Mouse (Mus musculus): Measurements from ENCODE around the gene Itpk1. TPM values are rescaled to one million over a fixed set of nuclear protein-coding genes. Genes with fewer than 3 reads are reported as not detected.

Gene Itpk1
- polyA plus RNA-seq, 1 experiment from 2014 or later = 8.4 TPM

DNA sequence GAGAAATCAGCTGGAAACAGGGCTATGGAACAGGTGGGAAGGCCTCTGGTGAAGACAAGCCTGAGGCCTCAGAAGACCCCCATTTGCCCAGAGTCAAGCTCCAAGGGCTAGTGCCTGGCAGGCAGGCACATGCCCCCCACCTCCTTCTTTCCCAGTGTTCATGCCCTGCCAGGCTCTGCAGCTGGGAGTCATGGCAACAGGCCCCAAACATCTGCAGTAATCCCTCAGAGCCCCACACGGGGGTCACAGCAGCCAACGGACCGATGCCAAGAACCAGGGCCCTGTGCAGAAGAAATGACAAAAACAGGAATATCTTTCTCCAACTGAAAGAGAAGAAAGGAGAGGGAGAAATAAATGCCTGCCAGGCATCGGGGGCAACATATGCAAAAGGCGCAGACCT lies 20.8 kb downstream of the Itpk1 start:
- H3K9me3 ChIP-seq (replicated peaks; ENCODE audit: control insufficient read depth, low read length) = no peaks in the 10 kb centered on the region
- H3K4me3 ChIP-seq (ENCODE audit: low read depth, low read length) = no peak overlapping the region
- ATAC-seq (replicated peaks; ENCODE audit: insufficient number of reproducible peaks, low FRiP score, low TSS enrichment, low read depth) (no peak), DNase-seq (ENCODE audit: low spot score) (no peak)
- no peak overlapping the region for H3K4me2 ChIP-seq (ENCODE audit: low read depth, low read length)
- no peaks in the 10 kb centered on the region for H3K36me3 ChIP-seq (replicated peaks; ENCODE audit: control insufficient read depth, insufficient read depth, low read depth, low read length)
- WGBS = 78% methylated on average over 5 of the region's 5 CpGs
- no peak overlapping the region for H3K9ac ChIP-seq (replicated peaks; ENCODE audit: low read length)
- H3K27ac ChIP-seq (replicated peaks; ENCODE audit: low read depth, low read length) = no peak overlapping the region
- H3K4me1 ChIP-seq (ENCODE audit: control insufficient read depth, insufficient read depth, low read length) = no peaks in the 10 kb centered on the region; the same call in 1 of the 2 replicates
- no peaks in the 10 kb centered on the region for H3K27me3 ChIP-seq (ENCODE audit: control insufficient read depth, insufficient read depth, low read length)

DNA sequence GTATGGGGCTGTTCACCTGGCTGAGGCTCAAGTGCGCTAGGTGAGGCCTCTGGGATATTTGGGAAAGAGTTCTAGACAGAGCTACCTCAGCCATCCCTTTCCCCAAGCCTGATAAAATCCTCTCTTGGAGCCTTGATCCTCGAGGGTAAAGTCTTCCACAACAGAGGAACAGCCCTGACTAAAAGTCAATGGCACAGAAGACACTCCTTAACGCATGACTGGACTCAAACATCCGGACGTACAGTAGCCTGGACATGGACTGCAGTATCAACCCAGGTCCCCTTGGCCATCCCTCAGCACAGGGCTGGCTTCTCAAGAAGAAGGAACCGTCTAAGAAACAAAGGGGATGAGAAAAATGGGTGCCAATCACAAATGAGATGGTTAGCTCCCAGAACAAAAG lies 21.3 kb downstream of the Itpk1 start:
- no peaks in the 10 kb centered on the region; the same call in 1 of the 2 replicates for H3K4me1 ChIP-seq (ENCODE audit: control insufficient read depth, insufficient read depth, low read length)
- no peak for ATAC-seq (replicated peaks; ENCODE audit: insufficient number of reproducible peaks, low FRiP score, low TSS enrichment, low read depth)
- no peak overlapping the region for H3K27ac ChIP-seq (replicated peaks; ENCODE audit: low read depth, low read length)

DNA sequence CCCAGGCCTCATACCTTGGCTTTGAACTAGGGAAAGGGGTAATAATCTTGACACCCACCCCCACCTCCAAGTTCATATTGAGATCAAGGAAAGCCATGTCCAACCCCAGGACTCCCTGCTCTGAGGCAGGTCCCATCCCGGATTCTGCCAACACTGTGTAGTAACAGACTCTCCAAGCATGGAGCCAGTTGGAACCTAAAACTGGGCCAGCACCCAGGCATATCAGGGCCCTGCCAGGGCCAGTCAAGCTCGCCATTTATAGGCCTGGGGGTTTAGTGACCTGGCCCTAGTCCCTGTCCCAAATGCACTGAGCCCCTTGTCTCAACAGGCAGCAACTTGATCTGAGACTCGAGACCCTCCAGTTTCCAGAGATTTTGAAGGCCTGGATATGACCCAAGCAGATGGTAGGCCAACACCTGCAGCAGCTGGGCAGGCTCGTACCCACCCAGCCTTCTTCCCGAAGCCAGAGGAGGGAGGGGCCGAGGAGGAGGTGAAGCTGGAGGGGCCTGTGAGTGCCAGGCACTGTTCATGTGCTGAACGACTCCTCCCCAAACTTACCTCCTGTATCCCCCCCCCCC lies 21.9 kb downstream of the Itpk1 start:
- ATAC-seq (replicated peaks; ENCODE audit: insufficient number of reproducible peaks, low FRiP score, low TSS enrichment, low read depth) = no peak
- H3K4me1 ChIP-seq (ENCODE audit: control insufficient read depth, insufficient read depth, low read length) = no peaks in the 10 kb centered on the region; the same call in 1 of the 2 replicates
- H3K36me3 ChIP-seq (replicated peaks; ENCODE audit: control insufficient read depth, insufficient read depth, low read depth, low read length) = no peaks in the 10 kb centered on the region
- WGBS = 78% methylated on average over 7 of the region's 7 CpGs
- H3K27ac ChIP-seq (replicated peaks; ENCODE audit: low read depth, low read length) = no peak overlapping the region
- no peaks in the 10 kb centered on the region for H3K27me3 ChIP-seq (ENCODE audit: control insufficient read depth, insufficient read depth, low read length)
- no peak overlapping the region for H3K4me3 ChIP-seq (ENCODE audit: low read depth, low read length)
- no peak for DNase-seq (ENCODE audit: low spot score)
- no peak overlapping the region for H3K9ac ChIP-seq (replicated peaks; ENCODE audit: low read length)
- no peaks in the 10 kb centered on the region for H3K9me3 ChIP-seq (replicated peaks; ENCODE audit: control insufficient read depth, low read length)
- H3K4me2 ChIP-seq (ENCODE audit: low read depth, low read length) = no peak overlapping the region

More for the DNA sequence above, 21.3 kb downstream of the Itpk1 start:
- DNase-seq (ENCODE audit: low spot score) = no peak
- H3K4me2 ChIP-seq (ENCODE audit: low read depth, low read length) = no peak overlapping the region
- no peaks in the 10 kb centered on the region for H3K9me3 ChIP-seq (replicated peaks; ENCODE audit: control insufficient read depth, low read length)
- no peak overlapping the region for H3K9ac ChIP-seq (replicated peaks; ENCODE audit: low read length)
- no peak overlapping the region for H3K4me3 ChIP-seq (ENCODE audit: low read depth, low read length)
- H3K36me3 ChIP-seq (replicated peaks; ENCODE audit: control insufficient read depth, insufficient read depth, low read depth, low read length) = no peaks in the 10 kb centered on the region
- H3K27me3 ChIP-seq (ENCODE audit: control insufficient read depth, insufficient read depth, low read length) = no peaks in the 10 kb centered on the region
- WGBS = 83% methylated on average over 6 of the region's 6 CpGs

DNA sequence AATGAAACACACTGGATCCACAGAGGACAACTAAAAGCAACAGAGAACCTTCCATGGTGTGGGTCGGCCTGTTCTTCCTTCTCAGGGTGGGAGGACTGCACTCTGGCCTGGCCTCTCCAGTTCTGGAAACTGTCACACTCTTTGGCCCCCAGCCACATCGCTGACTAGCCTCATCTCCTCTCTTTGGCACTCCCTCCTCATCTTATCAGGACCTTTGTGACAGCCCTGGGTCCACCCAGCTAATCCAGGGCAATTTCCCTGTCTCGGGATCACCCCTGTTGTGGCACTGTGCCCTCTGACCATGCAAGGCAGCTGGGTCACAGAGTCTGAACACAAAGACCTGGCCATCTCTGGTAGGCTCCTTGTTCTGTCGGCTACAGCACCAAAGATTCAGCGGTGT lies 22.6 kb downstream of the Itpk1 start:
- Histone ChIP-seq H3K4me3 (ENCODE audit: low read depth, low read length) (no peak overlapping the region), H3K27ac (replicated peaks; ENCODE audit: low read depth, low read length) (no peak overlapping the region), H3K36me3 (replicated peaks; ENCODE audit: control insufficient read depth, insufficient read depth, low read depth, low read length) (no peaks in the 10 kb centered on the region), H3K9ac (replicated peaks; ENCODE audit: low read length) (no peak overlapping the region), H3K4me1 (ENCODE audit: control insufficient read depth, insufficient read depth, low read length) (no peaks in the 10 kb centered on the region; the same call in 1 of the 2 replicates), H3K4me2 (ENCODE audit: low read depth, low read length) (no peak overlapping the region), H3K9me3 (replicated peaks; ENCODE audit: control insufficient read depth, low read length) (no peaks in the 10 kb centered on the region), H3K27me3 (ENCODE audit: control insufficient read depth, insufficient read depth, low read length) (no peaks in the 10 kb centered on the region)
- DNase-seq (ENCODE audit: low spot score) (no peak), ATAC-seq (replicated peaks; ENCODE audit: insufficient number of reproducible peaks, low FRiP score, low TSS enrichment, low read depth) (no peak)
- WGBS = 87% methylated on average over 5 of the region's 5 CpGs

DNA sequence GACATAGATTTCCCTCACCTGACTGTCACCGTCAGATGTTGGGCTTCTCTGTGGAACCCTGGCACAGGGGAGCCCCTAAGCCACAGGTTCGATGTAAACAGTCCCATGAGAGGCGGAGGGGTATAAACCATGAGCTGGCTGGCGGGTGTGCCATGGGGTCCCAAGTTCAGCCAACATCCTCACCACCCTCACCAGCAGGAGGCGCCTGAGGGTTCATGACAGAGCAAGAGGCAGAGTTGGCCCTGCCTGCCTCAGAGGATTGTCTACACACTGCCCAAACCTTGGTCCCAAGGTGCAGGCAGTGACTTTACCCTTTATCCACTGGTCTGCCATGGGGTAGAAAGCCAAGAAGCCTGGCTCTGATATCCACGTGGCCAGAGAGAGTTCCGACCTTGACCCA lies 23.1 kb downstream of the Itpk1 start:
- Histone ChIP-seq H3K4me1 (ENCODE audit: control insufficient read depth, insufficient read depth, low read length) (no peaks in the 10 kb centered on the region; the same call in 1 of the 2 replicates), H3K9ac (replicated peaks; ENCODE audit: low read length) (no peak overlapping the region), H3K4me3 (ENCODE audit: low read depth, low read length) (no peak overlapping the region), H3K27me3 (ENCODE audit: control insufficient read depth, insufficient read depth, low read length) (no peaks in the 10 kb centered on the region), H3K9me3 (replicated peaks; ENCODE audit: control insufficient read depth, low read length) (no peaks in the 10 kb centered on the region), H3K36me3 (replicated peaks; ENCODE audit: control insufficient read depth, insufficient read depth, low read depth, low read length) (no peaks in the 10 kb centered on the region), H3K4me2 (ENCODE audit: low read depth, low read length) (no peak overlapping the region), H3K27ac (replicated peaks; ENCODE audit: low read depth, low read length) (no peak overlapping the region)
- WGBS = 76% methylated on average over 7 of the region's 7 CpGs
- ATAC-seq (replicated peaks; ENCODE audit: insufficient number of reproducible peaks, low FRiP score, low TSS enrichment, low read depth) (no peak), DNase-seq (ENCODE audit: low spot score) (no peak)

DNA sequence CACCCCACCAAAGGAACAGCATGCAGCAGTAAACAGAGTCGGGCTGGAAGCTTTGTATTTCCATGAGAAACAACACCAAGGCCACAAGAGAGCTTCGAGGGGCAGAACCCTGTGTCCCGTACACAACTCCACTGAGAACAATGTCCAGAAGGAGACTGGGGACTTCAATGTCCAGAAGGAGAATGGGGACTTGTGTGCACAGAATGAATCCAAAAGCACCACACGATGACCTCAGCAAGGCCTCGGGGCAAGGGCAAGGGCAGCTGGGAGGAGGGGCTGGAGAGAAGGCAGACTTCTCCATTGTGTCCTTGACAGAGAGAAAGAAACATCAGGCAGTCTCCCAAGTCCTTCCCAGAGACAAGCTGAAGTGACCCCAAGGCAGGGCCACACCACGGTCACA lies 25.9 kb downstream of the Itpk1 start:
- no peaks in the 10 kb centered on the region for H3K27me3 ChIP-seq (ENCODE audit: control insufficient read depth, insufficient read depth, low read length)
- ATAC-seq (replicated peaks; ENCODE audit: insufficient number of reproducible peaks, low FRiP score, low TSS enrichment, low read depth) (no peak), DNase-seq (ENCODE audit: low spot score) (no peak)
- no peaks in the 10 kb centered on the region for H3K36me3 ChIP-seq (replicated peaks; ENCODE audit: control insufficient read depth, insufficient read depth, low read depth, low read length)
- no peaks in the 10 kb centered on the region for H3K4me1 ChIP-seq (ENCODE audit: control insufficient read depth, insufficient read depth, low read length)
- H3K4me3 ChIP-seq (ENCODE audit: low read depth, low read length) = no peak overlapping the region
- no peak overlapping the region for H3K27ac ChIP-seq (replicated peaks; ENCODE audit: low read depth, low read length)
- no peak overlapping the region for H3K4me2 ChIP-seq (ENCODE audit: low read depth, low read length)
- no peak overlapping the region for H3K9ac ChIP-seq (replicated peaks; ENCODE audit: low read length)
- H3K9me3 ChIP-seq (replicated peaks; ENCODE audit: control insufficient read depth, low read length) = no peaks in the 10 kb centered on the region
- 47% methylated on average over 6 of the region's 6 CpGs for WGBS

DNA sequence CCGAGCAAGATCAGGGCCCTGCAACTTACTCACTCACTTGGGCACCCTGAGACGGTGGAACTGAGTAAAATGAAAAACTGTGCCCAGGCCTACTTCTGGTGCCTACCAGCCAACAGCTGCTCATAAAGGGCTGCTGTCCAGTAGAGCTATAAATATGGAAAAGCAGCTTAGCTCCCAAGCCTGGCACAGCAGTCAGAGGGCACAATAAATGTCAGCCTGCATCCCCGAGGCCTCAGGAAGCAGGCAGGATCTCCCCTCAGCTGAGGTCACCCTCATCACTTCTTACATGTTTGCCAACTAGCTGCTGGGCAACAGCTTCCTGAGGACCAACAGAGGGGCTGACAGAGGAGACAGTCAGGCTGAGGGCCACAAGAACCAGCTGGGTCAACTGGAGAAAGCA lies 27.6 kb downstream of the Itpk1 start:
- Histone ChIP-seq H3K27ac (replicated peaks; ENCODE audit: low read depth, low read length) (no peak overlapping the region), H3K9ac (replicated peaks; ENCODE audit: low read length) (no peak overlapping the region), H3K27me3 (ENCODE audit: control insufficient read depth, insufficient read depth, low read length) (no peaks in the 10 kb centered on the region), H3K4me3 (ENCODE audit: low read depth, low read length) (no peak overlapping the region), H3K4me2 (ENCODE audit: low read depth, low read length) (no peak overlapping the region), H3K4me1 (ENCODE audit: control insufficient read depth, insufficient read depth, low read length) (no peaks in the 10 kb centered on the region), H3K36me3 (replicated peaks; ENCODE audit: control insufficient read depth, insufficient read depth, low read depth, low read length) (no peaks in the 10 kb centered on the region), H3K9me3 (replicated peaks; ENCODE audit: control insufficient read depth, low read length) (no peaks in the 10 kb centered on the region)
- ATAC-seq (replicated peaks; ENCODE audit: insufficient number of reproducible peaks, low FRiP score, low TSS enrichment, low read depth) = no peak
- WGBS = 89% methylated on average over 3 of the region's 3 CpGs
- DNase-seq (ENCODE audit: low spot score) = no peak

DNA sequence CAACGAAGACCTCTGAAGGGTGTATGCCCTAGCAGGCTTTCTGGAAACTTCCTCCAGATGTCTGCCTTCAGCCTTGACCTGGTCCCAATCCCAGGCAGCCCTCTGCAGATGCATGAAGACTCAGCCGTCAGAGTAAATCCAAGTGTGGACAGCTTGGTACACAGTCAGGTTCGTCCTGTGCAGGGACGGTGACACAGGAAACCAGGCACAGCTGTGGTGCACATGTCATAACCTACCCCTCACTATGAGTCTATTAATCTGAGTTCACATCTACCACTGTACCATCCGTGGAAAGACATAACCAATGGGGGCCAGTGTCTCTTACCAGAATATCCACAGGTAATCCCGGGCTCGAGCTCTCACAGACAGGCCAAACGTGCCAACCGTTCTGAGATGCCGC lies 30.2 kb downstream of the Itpk1 start:
- ATAC-seq (replicated peaks; ENCODE audit: insufficient number of reproducible peaks, low FRiP score, low TSS enrichment, low read depth) (no peak), DNase-seq (ENCODE audit: low spot score) (no peak)
- H3K4me2 ChIP-seq (ENCODE audit: low read depth, low read length) = no peak overlapping the region
- no peak overlapping the region for H3K4me3 ChIP-seq (ENCODE audit: low read depth, low read length)
- H3K36me3 ChIP-seq (replicated peaks; ENCODE audit: control insufficient read depth, insufficient read depth, low read depth, low read length) = no peaks in the 10 kb centered on the region
- H3K27me3 ChIP-seq (ENCODE audit: control insufficient read depth, insufficient read depth, low read length) = no peaks in the 10 kb centered on the region
- no peak overlapping the region for H3K27ac ChIP-seq (replicated peaks; ENCODE audit: low read depth, low read length)
- no peak overlapping the region for H3K9ac ChIP-seq (replicated peaks; ENCODE audit: low read length)
- no peaks in the 10 kb centered on the region for H3K9me3 ChIP-seq (replicated peaks; ENCODE audit: control insufficient read depth, low read length)
- 86% methylated on average over 10 of the region's 10 CpGs for WGBS
- no peaks in the 10 kb centered on the region for H3K4me1 ChIP-seq (ENCODE audit: control insufficient read depth, insufficient read depth, low read length)

Data from embryonic facial prominence, embryonic 11.5 days (tissue).